Mouse (Mus musculus) lung, adult 2 months (tissue): ENCODE results near the gene Cmss1. TPM values are rescaled to one million over a fixed set of nuclear protein-coding genes. Genes with fewer than 3 reads are reported as not detected.
A peak's percentile ranks its signal among the peaks of the same experiment; 100 is the strongest.

ENCODE experiments used
- DNase-seq: peaks from one replicate; pipeline ENCODE4 v3.0.0; 2022
- H3K4me1 ChIP-seq: fragments of 200-500 bp; 2 replicates; pipeline ENCODE4 v1.6.1; 2011; ENCODE audit warnings: low read length; ENCODE audit not compliant: control insufficient read depth, insufficient read depth
- H3K4me3 ChIP-seq: fragments of 200-500 bp; replicated peaks from 2 replicates; pipeline ENCODE3; 2011; ENCODE audit warnings: low read depth, mild to moderate bottlenecking, control low read depth, low read length; ENCODE audit errors: extremely low read depth
- CTCF ChIP-seq: fragments of 200-500 bp; IDR thresholded peaks from 2 replicates; pipeline ENCODE4 v1.5.1; 2011; ENCODE audit warnings: mild to moderate bottlenecking, low read length, control low read depth; ENCODE audit not compliant: insufficient read depth
- POLR2A ChIP-seq: fragments of 200-500 bp; IDR thresholded peaks from 2 replicates; pipeline ENCODE4 v1.6.1; 2011; ENCODE audit warnings: low read depth, mild to moderate bottlenecking, control low read depth, low read length, borderline replicate concordance; ENCODE audit errors: extremely low read depth
- WGBS: fragments of 180-500 bp; shearing (Covaris S2); methylation state at CpG from one replicate; pipeline ENCODE4 v1.1.7; 2018; 5-methylcytosine and 5-hydroxymethylcytosine counted together
- polyA plus RNA-seq: library from polyadenylated mRNA; depleted of rRNA; stranded (reverse); fragments of >200 nt; gene quantifications from 2 replicates; pipeline ENCODE4 v1.2.3, GENCODE M21; 2012

Cmss1 gene
- polyA plus RNA-seq, 1 experiment = 8.0 TPM

- no peak for TF ChIP-seq CTCF
- no peak for TF ChIP-seq POLR2A
- Histone ChIP-seq H3K4me3 (peak overlapping the region; percentile 88), H3K4me1 (peaks cover 24% of the 10 kb centered on the region)
- DNase-seq = no peak
- 11% methylated on average over 3 of the region's 3 CpGs for WGBS
Measured at GRCm38 (mm10) chr16:57550088-57550487, 56.6 kb downstream of the Cmss1 start.

GRCm38 (mm10) chr16:57549061-57550037 is 57.3 kb downstream of the Cmss1 start:
- H3K4me3 ChIP-seq = peak overlapping the region; percentile 88
- H3K4me1 ChIP-seq = peaks cover 25% of the 10 kb centered on the region
- under 1% methylated on average over 45 of the region's 64 CpGs for WGBS
- TF ChIP-seq CTCF (no peak), POLR2A (peak; percentile 64; the same call in 1 of the 2 replicates)
- peak; percentile 83 for DNase-seq

GRCm38 (mm10) chr16:57548608-57549007 is 58.1 kb downstream of the Cmss1 start:
- TF ChIP-seq CTCF = no peak
- TF ChIP-seq POLR2A = no peak
- WGBS = 55% methylated on average over 2 of the region's 2 CpGs
- Histone ChIP-seq H3K4me3 (peak overlapping the region; percentile 88), H3K4me1 (peaks cover 23% of the 10 kb centered on the region)
- DNase-seq = no peak

- DNase-seq = no peak
- Histone ChIP-seq H3K4me3 (no peak overlapping the region), H3K4me1 (peaks cover 14% of the 10 kb centered on the region)
- no peak for TF ChIP-seq CTCF
- TF ChIP-seq POLR2A = no peak
- 37% methylated on average over 1 of the region's 1 CpGs for WGBS
Measured at GRCm38 (mm10) chr16:57546355-57546754, 60.3 kb downstream of the Cmss1 start.

DNA sequence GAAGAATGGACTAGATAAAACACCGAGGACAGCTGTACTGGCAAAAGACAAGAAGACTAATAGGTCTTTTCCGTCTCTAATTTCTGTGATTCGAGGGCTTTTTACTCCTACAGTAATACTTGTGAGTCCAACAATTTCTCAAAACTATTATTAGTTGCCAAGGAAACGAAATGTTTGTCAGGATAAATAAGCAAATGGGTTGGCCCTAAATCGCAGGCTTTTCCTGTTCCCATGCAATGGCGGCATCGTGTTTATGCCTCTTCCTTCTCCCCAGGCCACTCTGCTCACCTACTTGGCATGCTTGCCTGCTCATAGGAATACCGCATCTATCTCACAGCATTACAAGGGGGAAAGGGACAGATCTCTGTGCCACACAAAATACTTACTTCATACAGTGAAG is 62.2 kb downstream of the Cmss1 start:
- TF ChIP-seq POLR2A = no peak
- H3K4me1 ChIP-seq = peaks cover 11% of the 10 kb centered on the region
- DNase-seq = no peak
- WGBS = 33% methylated on average over 8 of the region's 8 CpGs
- H3K4me3 ChIP-seq = no peak overlapping the region

- DNase-seq = no peak
- no peak overlapping the region for H3K4me3 ChIP-seq
- WGBS = 55% methylated on average over 3 of the region's 3 CpGs
- TF ChIP-seq CTCF (no peak), POLR2A (peak; percentile 23; the same call in 1 of the 2 replicates)
- peaks cover 11% of the 10 kb centered on the region for H3K4me1 ChIP-seq
Measured at GRCm38 (mm10) chr16:57543243-57543642, 63.4 kb downstream of the Cmss1 start.

GRCm38 (mm10) chr16:57536511-57536910 is 70.2 kb downstream of the Cmss1 start:
- no peak for TF ChIP-seq CTCF
- no peak for TF ChIP-seq POLR2A
- 81% methylated on average over 7 of the region's 7 CpGs for WGBS
- H3K4me1 ChIP-seq = peaks cover 6% of the 10 kb centered on the region
- no peak overlapping the region for H3K4me3 ChIP-seq
- no peak for DNase-seq

DNA sequence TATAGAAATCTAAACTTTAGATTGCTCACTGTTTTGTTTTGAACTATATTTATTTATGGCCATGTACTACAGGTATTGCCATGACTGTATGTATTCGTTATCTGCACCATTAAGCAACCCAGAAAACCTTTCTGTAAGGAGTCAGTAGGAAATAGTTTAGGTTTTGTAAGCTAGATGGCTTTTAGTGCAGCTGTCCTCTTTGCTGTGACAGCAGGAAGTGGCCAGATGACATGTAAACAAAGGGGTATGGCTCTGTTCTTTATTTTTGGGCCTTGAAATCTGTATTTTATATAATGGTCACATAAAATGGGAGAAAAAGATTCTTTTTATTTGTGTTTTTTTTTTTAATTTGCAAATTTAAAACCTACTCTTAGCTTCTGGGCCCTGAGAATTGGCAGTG is 71.9 kb downstream of the Cmss1 start:
- 63% methylated on average over 1 of the region's 1 CpGs for WGBS
- peaks cover 10% of the 10 kb centered on the region for H3K4me1 ChIP-seq
- no peak overlapping the region for H3K4me3 ChIP-seq
- no peak for DNase-seq
- TF ChIP-seq CTCF (no peak), POLR2A (no peak)

GRCm38 (mm10) chr16:57534365-57534764 is 72.3 kb downstream of the Cmss1 start:
- TF ChIP-seq CTCF = no peak
- TF ChIP-seq POLR2A = no peak
- H3K4me3 ChIP-seq = no peak overlapping the region
- H3K4me1 ChIP-seq = peaks cover 10% of the 10 kb centered on the region
- DNase-seq = no peak
- WGBS = 83% methylated on average over 1 of the region's 1 CpGs

- Histone ChIP-seq H3K4me3 (no peak overlapping the region), H3K4me1 (peaks cover 10% of the 10 kb centered on the region)
- TF ChIP-seq CTCF (no peak), POLR2A (no peak)
- 38% methylated on average over 6 of the region's 6 CpGs for WGBS
- no peak for DNase-seq
Measured at GRCm38 (mm10) chr16:57532081-57532493, 74.6 kb downstream of the Cmss1 start.
